Mouse (Mus musculus) mesoderm, embryonic 11.5 days (tissue): ENCODE data around the gene Sbno2.

Source experiments
- DNase-seq: peaks from one replicate; pipeline ENCODE4 v3.0.0-alpha.2; 2012; ENCODE audit warnings: low read depth, low spot score

Sbno2 gene

DNA sequence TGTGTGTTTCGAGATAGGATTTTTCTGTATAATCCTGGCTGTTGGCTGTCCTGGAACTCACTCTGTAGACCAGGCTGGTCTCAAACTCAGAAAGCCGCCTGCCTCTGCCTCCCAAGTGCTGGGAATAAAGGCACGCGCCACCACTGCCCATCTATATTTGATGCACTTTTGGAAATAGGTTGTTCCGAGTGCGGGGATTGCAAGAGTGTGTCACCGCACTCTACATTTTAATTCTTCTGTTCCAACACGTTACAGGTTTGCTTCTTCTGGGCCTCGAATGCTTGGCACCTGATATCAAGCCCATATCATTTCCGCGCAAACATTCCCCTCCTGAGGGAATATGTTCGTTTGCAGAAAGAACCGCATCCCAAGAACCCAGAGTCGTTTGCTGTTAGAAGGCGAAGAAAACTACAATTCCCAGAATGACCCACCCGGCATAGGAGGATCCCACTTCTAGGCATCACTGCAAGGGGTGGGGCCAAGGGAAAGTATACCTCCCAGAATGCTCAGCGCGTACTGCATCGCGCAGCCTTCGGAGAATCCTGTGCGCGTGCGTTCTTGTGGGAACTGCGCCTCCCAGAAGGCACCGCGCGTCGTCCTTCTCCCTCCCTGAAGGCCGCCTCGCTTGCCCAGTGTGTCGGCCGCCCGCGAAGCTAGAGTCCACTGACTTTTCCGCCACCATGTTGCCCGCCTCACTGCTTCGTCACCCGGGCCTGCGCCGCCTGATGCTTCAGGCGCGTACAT, 36.6 kb upstream of the Sbno2 start:
- DNase-seq, result peak; percentile 99

DNA sequence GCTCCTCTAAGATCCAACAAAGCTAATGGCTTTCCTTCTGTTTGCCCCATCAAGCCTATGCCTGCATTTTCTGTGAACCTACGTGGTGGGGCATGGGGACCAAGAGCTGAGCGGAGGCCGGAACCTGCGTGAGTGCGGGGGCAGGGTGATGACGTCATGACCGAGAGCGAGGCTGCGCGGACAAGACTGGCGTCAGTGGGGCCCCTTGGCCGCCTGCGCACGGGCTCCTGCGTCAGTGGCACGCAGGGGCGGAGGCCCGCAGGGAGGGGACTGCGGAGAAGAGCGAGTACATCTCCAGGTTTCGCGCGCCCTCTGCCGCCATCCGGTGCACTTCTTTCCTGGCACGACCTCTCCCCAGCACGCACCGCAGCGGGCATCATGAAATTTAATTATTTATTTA, 35.9 kb upstream of the Sbno2 start:
- DNase-seq, result peak; percentile 95

DNA sequence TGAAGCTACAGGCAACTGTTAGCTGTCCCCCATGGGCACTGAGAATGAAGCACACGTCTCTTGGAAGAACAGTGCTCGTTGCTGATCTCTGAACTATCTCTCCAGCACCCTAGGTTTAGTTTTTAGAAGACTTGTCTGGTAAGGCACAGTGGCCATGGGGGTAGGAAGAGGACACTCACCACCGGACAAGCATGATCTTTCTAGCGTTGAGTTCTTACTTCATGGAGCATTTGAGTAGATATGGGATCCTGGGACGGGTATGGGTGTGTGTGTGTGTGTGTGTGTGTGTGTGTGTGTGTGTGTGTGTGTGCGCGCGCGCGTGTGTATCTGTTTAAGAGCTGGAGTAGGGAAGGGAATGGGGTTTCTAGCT, 35.3 kb upstream of the Sbno2 start, which contains the start of gene Cbarp:
Cbarp (minus strand) TSS at position 170 of the 370 bp plus-strand sequence.
- no peak for DNase-seq

DNA sequence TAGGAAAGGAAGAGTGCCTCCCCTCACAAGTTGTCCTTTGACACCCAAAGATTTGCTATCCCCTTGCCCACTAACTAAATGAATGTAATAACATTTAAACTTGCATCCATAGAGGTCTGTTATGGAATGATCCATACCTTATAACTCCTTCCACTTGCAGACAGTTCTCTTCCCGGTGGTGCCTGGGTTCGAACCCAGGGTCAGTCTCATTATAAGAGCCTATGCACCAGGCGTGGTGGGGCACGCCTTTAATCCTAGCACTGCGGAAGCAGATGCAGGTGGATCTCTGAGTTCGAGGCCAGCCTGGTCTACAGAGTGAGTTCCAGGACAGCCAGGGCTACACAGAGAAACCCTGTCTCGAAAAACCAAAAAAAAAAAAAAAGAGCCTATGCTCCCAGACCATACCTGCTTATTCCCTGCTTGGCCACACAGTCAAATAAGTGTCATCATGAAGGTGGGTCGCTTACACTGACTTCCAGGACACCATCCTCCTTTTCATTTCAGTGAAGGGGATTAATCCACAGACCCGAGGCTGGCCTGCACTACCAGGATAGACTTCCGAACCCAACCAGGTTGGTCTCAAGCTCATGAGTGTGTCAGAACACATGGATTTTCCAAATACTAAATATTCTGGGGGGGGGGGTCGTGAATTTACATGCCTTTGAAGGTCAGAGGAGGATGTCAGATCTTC, 34.7 kb upstream of the Sbno2 start:
- DNase-seq, result no peak

DNA sequence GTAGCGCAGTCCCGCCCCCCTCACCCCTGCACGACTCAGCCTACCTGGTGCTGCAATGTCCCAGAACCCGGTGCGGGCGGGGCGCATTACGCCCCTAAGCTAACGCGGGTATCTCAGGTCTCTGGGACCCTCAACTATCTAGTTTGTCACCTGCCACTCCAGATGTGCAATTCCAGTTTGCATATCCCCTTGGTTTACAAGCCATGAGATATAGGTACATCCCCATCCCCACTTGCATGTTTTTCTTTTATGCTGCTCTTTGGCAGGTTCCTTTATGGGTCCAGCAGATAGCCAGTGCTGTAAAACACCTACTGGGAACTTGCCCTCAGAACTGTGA, 34.0 kb upstream of the Sbno2 start:
- no peak for DNase-seq

DNA sequence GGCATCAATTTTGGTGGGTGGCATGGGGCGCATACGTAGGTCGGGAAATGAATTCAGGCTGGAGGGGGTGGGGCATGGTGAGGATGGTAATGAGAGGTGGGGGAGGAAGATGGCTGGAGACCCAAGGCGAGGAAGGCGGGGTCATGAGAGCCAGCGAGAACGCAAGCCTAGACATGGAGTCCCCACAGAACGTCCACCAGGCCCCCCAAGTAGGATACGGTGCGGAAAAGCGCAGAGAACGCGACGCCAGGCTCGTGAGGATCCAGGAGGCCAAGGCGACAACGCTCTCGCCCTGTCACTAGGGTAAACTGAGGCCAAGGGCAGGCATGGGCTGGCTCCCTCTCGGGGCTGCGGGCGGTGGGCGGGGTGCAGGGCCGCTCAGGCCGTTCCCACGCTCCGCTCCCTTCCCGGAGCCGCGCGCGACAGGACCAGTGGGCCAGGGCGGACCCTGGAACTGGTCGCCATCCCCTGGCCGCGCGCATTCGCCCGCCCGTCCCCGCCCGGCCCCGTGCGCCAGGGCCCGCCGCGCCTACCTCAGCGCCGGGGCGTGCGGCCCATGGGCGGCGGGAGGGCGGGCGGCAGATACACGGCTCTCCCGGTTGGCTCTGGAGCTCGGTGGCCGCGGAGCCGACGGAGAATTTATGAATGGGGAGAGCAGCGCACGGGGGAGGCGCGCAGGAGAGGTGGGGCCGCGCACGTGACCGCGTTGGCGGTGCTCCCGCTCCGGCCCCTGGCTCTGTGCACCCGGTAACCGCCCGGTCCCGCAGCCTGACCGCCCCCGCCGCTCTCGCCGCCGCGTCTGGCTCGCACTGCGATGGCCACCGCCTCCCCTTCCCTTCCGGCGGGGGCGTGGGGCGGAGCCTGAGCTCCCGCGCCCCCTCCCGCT, 33.4 kb upstream of the Sbno2 start, which contains the start of gene Atp5d:
Atp5d (plus strand) TSS at position 80 of the 886 bp plus-strand sequence.
- DNase-seq, result no peak

DNA sequence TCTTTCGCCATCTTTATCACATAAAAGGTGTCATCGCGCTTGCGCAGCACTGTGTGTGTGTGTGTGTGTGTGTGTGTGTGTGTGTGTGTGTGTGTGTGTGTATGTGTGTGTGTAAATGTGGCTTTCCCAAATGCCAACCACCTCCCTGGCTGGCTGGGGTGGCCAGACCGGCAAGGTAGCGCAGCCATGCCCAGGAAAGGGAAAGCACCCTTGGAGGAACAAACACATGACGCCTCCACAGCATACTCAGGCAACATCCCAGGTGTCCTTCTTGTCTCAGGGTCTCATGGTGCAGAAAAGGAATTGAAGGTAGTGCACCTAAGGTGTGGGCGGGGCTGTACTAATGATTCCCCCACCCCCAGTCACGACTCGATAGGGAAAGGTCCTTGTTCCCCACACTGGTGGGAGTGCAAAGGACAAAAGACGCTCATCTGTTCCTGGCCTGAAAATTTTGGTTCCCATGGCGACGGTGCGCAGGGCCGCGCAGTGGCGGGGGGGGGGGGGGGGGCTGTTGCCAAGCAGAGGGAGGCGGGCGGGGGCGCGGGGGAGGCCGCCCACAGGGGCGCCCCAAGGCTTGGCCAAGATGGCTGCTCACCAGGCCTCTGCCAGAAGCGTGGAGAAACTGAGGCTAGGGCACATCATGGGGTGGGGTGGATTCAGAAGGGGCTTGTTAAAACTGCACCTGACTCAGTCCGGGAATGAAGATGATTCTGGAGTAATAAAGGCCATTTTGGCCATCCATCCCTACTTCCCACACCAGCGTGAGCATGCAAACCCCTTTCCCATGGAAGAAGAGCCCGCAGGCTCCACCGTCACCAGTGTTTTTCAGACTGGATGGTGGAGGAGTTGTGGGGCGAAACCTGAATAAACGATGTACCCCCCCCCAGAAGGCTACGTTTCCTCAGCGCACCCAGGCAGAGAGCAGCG, 32.5 kb upstream of the Sbno2 start:
- DNase-seq, result no peak

DNA sequence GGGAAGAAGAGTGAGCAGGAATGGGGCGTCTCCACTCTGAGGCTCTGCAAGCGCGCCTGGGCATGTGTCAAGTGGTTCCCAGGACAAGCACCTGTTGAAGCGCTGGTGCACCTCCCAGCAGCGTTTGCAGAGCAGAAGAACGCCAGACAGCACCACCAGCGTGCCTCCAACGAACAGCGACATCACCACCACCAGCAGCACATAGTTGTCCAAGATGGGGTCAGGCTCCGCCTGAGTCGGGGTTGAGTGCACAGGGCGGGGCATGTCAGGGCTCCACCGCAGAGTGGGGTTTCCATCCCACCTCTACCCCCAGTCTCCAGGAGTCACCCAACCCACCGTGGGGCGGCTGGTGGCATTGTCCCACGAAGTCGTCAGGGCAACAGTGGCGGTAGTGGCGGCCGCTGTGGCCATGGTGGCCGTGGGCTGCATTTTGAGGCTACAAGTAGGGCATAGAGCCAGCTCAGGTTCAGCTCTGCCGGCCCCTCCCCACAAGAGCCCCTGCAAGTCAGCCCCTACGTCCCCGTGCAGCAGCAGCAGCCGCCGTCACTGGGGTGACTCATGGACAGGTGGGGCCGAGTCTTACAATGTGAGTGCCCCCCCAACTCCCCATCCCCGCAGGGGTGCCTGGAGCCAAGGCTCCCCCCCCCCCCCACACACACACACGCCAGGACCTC, 31.7 kb upstream of the Sbno2 start:
- DNase-seq, result no peak

DNA sequence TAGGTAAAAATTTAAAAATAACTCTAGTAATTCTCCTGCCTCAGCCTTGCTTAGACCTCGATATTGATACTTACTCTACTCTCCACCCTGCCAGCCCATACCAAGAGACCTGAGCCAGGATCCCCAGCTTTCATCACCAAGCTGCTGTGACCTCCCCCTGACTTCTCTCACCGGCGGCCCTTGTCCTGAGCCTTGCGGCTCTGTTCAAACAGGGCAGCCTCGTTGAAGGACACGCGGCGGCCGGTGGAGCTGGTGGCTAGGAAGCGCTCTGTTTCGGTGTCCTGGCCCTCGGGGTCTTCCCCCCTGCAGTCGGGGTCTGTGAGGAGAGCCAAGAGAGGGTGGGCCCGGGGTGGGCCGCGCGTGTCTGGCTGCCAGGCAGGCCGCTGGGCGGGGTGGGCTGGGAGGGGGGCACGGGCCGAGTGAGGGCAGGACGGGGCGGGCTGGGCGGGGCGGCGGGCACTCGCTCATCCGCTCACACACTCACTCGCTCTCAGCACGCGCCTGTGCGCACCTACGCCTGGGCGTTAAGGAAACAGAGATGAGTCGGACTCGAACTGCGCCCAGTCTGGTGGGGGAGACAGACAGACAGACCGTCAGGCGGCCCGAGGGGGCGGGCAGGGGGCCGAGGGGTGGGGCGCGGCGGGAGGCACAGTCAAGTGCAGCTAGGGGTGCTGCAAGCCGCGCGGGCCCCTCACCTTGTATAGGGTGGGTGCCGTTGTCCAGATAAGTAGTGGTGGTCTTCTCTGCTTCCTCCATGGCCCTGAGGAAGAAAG, 31.0 kb upstream of the Sbno2 start:
- no peak for DNase-seq

DNA sequence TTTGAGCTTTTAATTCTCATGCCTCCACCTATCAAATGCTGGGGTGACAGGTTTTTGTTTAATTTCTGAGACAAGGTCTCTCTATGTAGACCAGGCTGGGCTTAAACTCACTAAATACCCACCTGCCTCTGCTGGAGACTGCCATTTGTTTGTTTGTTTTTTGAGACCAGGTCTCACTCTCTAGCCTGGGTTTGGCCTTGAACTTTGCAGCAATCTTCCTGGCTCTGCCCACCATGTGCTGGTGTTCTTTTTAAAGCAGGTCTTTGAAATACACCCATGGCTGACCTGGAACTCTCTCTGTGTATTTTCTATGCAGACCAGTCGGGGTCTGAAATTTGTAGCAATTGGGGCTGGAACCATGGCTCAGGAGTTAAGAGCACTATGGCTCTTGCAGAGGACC, 30.3 kb upstream of the Sbno2 start:
- no peak for DNase-seq

DNA sequence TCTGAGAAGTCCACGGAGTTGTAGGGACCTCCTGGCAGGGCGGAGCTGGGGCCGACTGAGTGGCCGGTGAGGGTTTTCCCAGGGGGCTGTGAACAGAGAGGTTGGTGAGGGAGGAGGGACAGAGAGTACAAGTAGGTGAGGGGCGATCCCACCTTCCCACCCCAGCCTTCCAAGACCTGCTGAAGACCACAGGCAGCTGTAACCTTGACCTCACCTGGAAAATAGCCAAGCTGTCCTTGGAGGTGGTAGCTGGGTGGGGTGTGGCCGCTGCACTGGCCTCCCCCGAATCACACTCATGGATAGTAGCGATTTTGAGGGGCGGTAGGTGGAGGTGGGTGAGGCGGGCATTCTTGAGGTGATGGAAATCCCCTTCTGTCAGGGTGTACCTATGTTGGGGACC, 29.8 kb upstream of the Sbno2 start:
- DNase-seq, result no peak

DNA sequence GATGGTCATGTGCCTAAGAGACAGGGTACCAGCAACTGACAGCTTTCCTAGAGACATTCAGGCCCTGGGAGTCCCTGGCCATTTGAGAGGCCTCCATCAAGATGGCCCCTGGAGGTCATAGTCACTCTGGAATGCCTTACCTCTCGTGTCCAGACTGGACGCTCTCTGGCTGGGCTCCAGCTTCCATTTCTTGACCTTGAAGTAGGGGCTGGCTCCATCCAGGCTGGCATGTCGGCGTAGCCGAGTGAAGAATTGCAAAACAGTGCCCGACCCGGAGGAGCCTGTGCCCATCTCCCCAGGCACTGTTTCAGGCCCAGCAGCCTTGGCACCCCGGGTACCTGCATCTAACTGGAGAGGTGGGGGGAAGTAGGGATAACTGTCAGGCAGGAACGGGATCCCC, 29.1 kb upstream of the Sbno2 start:
- no peak for DNase-seq

DNA sequence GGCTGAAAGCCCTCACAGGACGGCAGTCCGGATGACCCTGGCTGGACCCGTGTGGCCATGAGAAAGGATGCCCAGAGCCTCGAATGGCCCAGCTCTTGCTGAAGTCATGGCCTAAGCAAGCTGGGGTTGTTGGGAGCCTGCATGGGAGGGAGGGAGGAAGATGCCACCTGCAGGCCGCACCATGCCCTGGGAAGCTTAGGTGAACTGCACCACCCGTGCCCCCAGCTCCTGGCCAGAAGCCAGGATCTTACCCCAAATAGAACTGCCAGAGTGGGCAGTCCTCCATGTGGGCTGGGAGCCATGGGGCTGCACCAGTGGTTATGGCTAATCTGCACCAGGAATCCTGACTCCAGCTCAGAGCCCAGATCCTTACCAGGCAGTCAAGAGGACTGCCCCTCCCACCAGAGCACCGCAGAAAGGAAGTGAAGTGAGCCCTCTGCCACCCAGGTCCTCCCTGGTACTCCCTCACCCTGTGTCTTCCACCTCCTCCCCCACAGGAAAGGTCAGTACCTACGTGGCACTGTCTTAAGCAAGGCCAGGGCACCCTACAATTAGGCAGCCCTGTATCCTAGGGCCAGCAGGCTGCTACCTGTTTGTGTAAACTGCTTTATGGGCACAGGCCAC, 28.0 kb upstream of the Sbno2 start:
- DNase-seq, result no peak

DNA sequence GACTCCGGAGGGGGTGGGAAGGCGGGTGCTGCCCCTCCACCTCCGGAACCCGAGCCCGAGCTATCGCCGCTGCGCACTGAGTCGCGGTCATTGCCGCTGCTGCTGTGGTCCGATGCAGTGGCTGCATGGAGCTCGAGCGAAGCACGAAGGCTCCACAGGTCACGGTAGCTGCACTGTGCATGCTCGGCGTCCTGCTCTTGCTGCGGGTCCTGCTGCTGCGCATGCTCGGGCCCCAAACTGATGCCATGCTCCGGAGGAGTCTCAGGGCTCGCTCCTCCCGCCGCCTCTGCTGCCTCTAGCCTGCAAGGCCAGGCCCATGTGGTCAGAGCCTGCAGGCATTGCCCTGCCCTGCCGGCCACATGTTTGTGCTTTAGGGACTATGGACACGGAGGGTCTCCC, 26.6 kb upstream of the Sbno2 start:
- no peak for DNase-seq

DNA sequence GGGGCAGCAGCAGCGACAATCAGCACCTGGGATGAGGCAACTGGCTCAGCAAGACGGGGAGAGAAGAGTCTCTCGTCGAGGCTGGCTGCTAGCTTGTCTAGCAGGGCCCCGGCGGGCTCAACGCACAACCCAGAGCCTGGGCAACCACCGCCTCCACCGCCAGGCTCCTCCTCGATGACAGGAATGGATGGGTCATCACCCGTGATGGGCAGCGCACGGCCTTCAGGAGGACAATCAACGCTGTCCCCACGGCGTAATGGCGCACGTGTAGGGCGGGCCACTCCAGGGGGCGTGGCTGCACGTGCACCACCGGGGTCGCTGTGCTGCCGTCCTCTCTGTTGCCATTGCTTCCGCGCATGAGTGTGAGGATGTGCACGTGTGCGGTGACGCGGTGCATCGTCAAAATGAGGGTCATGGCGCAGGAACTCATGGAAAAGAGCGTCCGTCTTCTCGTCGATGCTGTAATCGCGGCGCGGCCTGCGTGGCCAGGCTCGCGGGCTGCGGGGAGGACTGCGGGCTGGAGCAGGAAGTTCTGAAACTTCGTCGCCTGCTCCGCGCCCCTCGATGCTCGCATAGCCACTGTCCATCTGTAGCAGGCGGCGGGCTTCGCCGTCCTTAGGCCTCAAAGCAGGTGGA, 26.1 kb upstream of the Sbno2 start:
- no peak for DNase-seq

DNA sequence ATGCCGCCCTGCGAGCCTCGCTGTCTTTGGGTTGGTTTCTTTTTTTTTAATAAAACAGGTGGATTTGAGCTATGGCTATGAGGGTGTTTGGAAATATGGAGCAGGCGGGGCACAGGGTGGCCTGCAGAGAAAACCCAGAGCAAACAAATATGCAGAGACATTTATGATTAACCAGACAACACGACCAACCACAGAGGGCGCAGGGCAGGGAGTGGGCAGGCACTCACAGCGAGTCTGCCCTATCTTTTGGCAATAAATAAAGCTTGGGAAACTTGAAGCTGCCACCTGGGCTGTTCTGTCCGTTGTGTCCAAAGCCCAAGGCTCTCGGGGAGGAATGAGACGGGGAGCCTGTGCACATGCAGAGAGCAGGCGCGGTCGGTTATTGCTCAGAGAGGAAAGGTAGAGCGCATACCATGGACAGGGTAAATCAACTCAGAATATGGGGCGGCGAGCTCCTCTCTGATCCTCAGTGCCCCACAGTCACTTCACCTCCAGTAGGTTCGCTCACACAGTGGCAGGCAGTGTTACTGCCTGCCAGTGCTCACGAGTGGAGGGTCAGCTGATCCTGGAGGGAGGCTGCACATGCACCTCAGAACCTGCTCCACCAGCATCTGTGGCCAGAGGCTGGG, 25.1 kb upstream of the Sbno2 start:
- no peak for DNase-seq

DNA sequence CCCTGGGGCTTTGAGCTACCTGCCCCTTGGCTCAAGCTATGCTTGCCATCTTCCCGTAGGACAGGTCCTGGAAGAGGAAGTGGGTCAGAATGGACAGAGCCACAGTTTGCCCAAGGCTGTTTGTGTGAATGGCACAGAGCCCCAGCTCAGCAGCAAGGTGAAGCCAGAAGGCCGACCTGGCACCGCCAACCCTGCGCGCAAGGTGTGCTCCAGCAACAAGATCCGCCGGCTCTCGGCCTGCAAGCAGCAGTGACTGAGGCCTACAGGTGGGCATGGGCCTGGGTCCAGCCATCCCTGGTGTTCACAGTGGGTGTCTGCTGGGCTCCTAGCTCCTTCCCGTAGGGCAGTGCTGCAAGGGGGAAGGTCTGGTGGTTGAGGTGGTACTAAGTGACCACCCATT, 24.5 kb upstream of the Sbno2 start:
- no peak for DNase-seq

DNA sequence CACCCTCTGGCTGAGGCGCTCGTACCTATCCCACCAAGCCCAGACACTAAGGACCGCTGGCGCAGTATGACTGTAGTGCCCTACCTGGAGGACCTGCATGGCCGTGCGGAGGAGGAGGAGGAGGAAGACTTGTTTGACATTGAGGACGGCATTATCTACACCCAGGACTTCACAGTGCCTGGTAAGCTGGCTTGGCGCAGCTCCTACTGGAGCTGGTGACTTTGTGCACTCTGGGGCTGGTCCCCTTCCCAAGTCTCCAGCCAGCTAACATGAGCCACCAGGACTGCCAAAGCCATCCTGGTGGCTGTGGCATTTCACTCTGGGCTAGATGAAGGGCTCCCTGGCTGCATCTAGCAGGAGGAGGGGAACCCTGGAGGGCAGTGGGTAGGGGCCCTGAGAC, 22.5 kb upstream of the Sbno2 start:
- DNase-seq, result no peak
